Mouse (Mus musculus) small intestine, adult 2 months (tissue): ENCODE results near the gene Khsrp.

Experiments
- CTCF ChIP-seq: fragments of 200-500 bp; IDR thresholded peaks from 2 replicates; pipeline ENCODE4 v1.5.1; 2012; ENCODE audit warnings: low read depth, mild to moderate bottlenecking, control low read depth, inconsistent platforms, low read length, moderate library complexity, mixed read lengths; ENCODE audit not compliant: insufficient replicate concordance, insufficient read length; ENCODE audit errors: extremely low read depth
- POLR2A ChIP-seq: fragments of 200-500 bp; IDR thresholded peaks from 2 replicates; pipeline ENCODE4 v1.6.1; 2012; ENCODE audit warnings: low read depth, mild to moderate bottlenecking, control low read depth, inconsistent platforms, low read length, moderate library complexity

GRCm38 (mm10) chr17:56999968-57000609 is 31.2 kb downstream of the Khsrp start, which contains the start of gene Pspn:
- TF ChIP-seq POLR2A (no peak), CTCF (no peak)
